Mouse (Mus musculus): ENCODE results near the gene Asic2. TPM values are rescaled to one million over a fixed set of nuclear protein-coding genes. Genes with fewer than 3 reads are reported as not detected.

Gene Asic2
- polyA plus RNA-seq, 1 experiment from 2014 or later: not detected

- H3K4me1 ChIP-seq (replicated peaks): peaks cover 14% of the 10 kb centered on the region
- ATAC-seq (replicated peaks; ENCODE audit: insufficient number of reproducible peaks, insufficient read depth, low FRiP score, low read depth): no peak
- H3K27ac ChIP-seq: no peak overlapping the region
- 77% methylated on average over 5 of the region's 5 CpGs for WGBS
- no peaks in the 10 kb centered on the region for H3K36me3 ChIP-seq
- no peak overlapping the region for H3K9ac ChIP-seq
- H3K4me3 ChIP-seq: no peak overlapping the region
- H3K9me3 ChIP-seq (replicated peaks): no peaks in the 10 kb centered on the region
- no peak overlapping the region for H3K4me2 ChIP-seq
- no peaks in the 10 kb centered on the region for H3K27me3 ChIP-seq
These were observed 370.7 kb downstream of the Asic2 start for GRCm38 (mm10) chr11:81597601-81598000.

- Histone ChIP-seq H3K4me2 (no peak overlapping the region), H3K27ac (no peak overlapping the region), H3K9me3 (replicated peaks) (no peaks in the 10 kb centered on the region), H3K36me3 (no peaks in the 10 kb centered on the region), H3K4me1 (replicated peaks) (peaks cover 14% of the 10 kb centered on the region), H3K9ac (no peak overlapping the region), H3K4me3 (no peak overlapping the region), H3K27me3 (no peaks in the 10 kb centered on the region)
- 30% methylated on average over 2 of the region's 2 CpGs for WGBS
- ATAC-seq (replicated peaks; ENCODE audit: insufficient number of reproducible peaks, insufficient read depth, low FRiP score, low read depth): peak; percentile 62; the same call in 1 of the 2 replicates
These were observed 373.0 kb downstream of the Asic2 start for GRCm38 (mm10) chr11:81595235-81595634.

GRCm38 (mm10) chr11:81592776-81593175 lies 375.5 kb downstream of the Asic2 start:
- Histone ChIP-seq H3K4me3 (no peak overlapping the region), H3K9ac (no peak overlapping the region), H3K9me3 (replicated peaks) (no peaks in the 10 kb centered on the region), H3K27ac (no peak overlapping the region), H3K4me2 (no peak overlapping the region), H3K36me3 (no peaks in the 10 kb centered on the region), H3K27me3 (no peaks in the 10 kb centered on the region), H3K4me1 (replicated peaks) (peaks cover 26% of the 10 kb centered on the region)
- no peak for ATAC-seq (replicated peaks; ENCODE audit: insufficient number of reproducible peaks, insufficient read depth, low FRiP score, low read depth)
- 66% methylated on average over 5 of the region's 5 CpGs for WGBS

GRCm38 (mm10) chr11:81590911-81591310 lies 377.3 kb downstream of the Asic2 start:
- Histone ChIP-seq H3K27me3 (no peaks in the 10 kb centered on the region), H3K4me1 (replicated peaks) (peaks cover 22% of the 10 kb centered on the region), H3K9ac (no peak overlapping the region), H3K9me3 (replicated peaks) (no peaks in the 10 kb centered on the region), H3K4me3 (no peak overlapping the region), H3K27ac (no peak overlapping the region), H3K36me3 (no peaks in the 10 kb centered on the region), H3K4me2 (no peak overlapping the region)
- ATAC-seq (replicated peaks; ENCODE audit: insufficient number of reproducible peaks, insufficient read depth, low FRiP score, low read depth): no peak
- WGBS: 68% methylated on average over 4 of the region's 4 CpGs

- H3K27ac ChIP-seq: no peak overlapping the region
These were observed 379.6 kb downstream of the Asic2 start for GRCm38 (mm10) chr11:81588630-81589029.

GRCm38 (mm10) chr11:81587942-81588341 lies 380.3 kb downstream of the Asic2 start:
- Histone ChIP-seq H3K9ac (no peak overlapping the region), H3K4me3 (peak overlapping the region; percentile 9; the same call in 1 of the 2 replicates)
- ATAC-seq (replicated peaks; ENCODE audit: insufficient number of reproducible peaks, insufficient read depth, low FRiP score, low read depth): peak; percentile 72; the same call in 1 of the 2 replicates

More at GRCm38 (mm10) chr11:81588630-81589029, 379.6 kb downstream of the Asic2 start:
- Histone ChIP-seq H3K36me3 (no peaks in the 10 kb centered on the region), H3K27me3 (no peaks in the 10 kb centered on the region), H3K4me3 (no peak overlapping the region), H3K4me1 (replicated peaks) (peaks cover 12% of the 10 kb centered on the region), H3K9ac (no peak overlapping the region), H3K9me3 (replicated peaks) (no peaks in the 10 kb centered on the region), H3K4me2 (peak overlapping the region; percentile 56; the same call in 1 of the 2 replicates)
- no peak for ATAC-seq (replicated peaks; ENCODE audit: insufficient number of reproducible peaks, insufficient read depth, low FRiP score, low read depth)
- WGBS: 9% methylated on average over 10 of the region's 10 CpGs

GRCm38 (mm10) chr11:81587114-81587513 lies 381.1 kb downstream of the Asic2 start:
- H3K4me3 ChIP-seq: no peak overlapping the region
- WGBS: 71% methylated on average over 9 of the region's 9 CpGs
- H3K4me1 ChIP-seq (replicated peaks): peaks cover 12% of the 10 kb centered on the region
- H3K27me3 ChIP-seq: no peaks in the 10 kb centered on the region
- no peak overlapping the region for H3K27ac ChIP-seq
- no peak overlapping the region for H3K4me2 ChIP-seq
- H3K36me3 ChIP-seq: no peaks in the 10 kb centered on the region
- no peak for ATAC-seq (replicated peaks; ENCODE audit: insufficient number of reproducible peaks, insufficient read depth, low FRiP score, low read depth)
- no peak overlapping the region for H3K9ac ChIP-seq
- H3K9me3 ChIP-seq (replicated peaks): no peaks in the 10 kb centered on the region

More at GRCm38 (mm10) chr11:81587942-81588341, 380.3 kb downstream of the Asic2 start:
- Histone ChIP-seq H3K9me3 (replicated peaks) (no peaks in the 10 kb centered on the region), H3K27ac (no peak overlapping the region), H3K36me3 (no peaks in the 10 kb centered on the region), H3K4me1 (replicated peaks) (peaks cover 12% of the 10 kb centered on the region), H3K4me2 (peak overlapping the region; percentile 56), H3K27me3 (no peaks in the 10 kb centered on the region)
- 36% methylated on average over 17 of the region's 17 CpGs for WGBS

- no peak overlapping the region for H3K4me2 ChIP-seq
- H3K27me3 ChIP-seq: no peaks in the 10 kb centered on the region
- no peaks in the 10 kb centered on the region for H3K9me3 ChIP-seq (replicated peaks)
- no peak for ATAC-seq (replicated peaks; ENCODE audit: insufficient number of reproducible peaks, insufficient read depth, low FRiP score, low read depth)
- no peak overlapping the region for H3K4me3 ChIP-seq
- WGBS: 87% methylated on average over 9 of the region's 9 CpGs
- no peak overlapping the region for H3K9ac ChIP-seq
- no peak overlapping the region for H3K27ac ChIP-seq
- peaks cover 12% of the 10 kb centered on the region for H3K4me1 ChIP-seq (replicated peaks)
- H3K36me3 ChIP-seq: no peaks in the 10 kb centered on the region
These were observed 383.8 kb downstream of the Asic2 start for GRCm38 (mm10) chr11:81584506-81584905.

GRCm38 (mm10) chr11:81583195-81583594 lies 385.1 kb downstream of the Asic2 start:
- no peak for ATAC-seq (replicated peaks; ENCODE audit: insufficient number of reproducible peaks, insufficient read depth, low FRiP score, low read depth)
- 64% methylated on average over 7 of the region's 7 CpGs for WGBS

GRCm38 (mm10) chr11:81582161-81582560 lies 386.1 kb downstream of the Asic2 start:
- Histone ChIP-seq H3K27ac (no peak overlapping the region), H3K4me1 (replicated peaks) (no peaks in the 10 kb centered on the region), H3K4me2 (no peak overlapping the region), H3K27me3 (no peaks in the 10 kb centered on the region), H3K4me3 (no peak overlapping the region), H3K36me3 (no peaks in the 10 kb centered on the region), H3K9me3 (replicated peaks) (no peaks in the 10 kb centered on the region), H3K9ac (no peak overlapping the region)
- no peak for ATAC-seq (replicated peaks; ENCODE audit: insufficient number of reproducible peaks, insufficient read depth, low FRiP score, low read depth)
- WGBS: 32% methylated on average over 5 of the region's 5 CpGs

More at GRCm38 (mm10) chr11:81583195-81583594, 385.1 kb downstream of the Asic2 start:
- Histone ChIP-seq H3K27me3 (no peaks in the 10 kb centered on the region), H3K4me2 (no peak overlapping the region), H3K4me1 (replicated peaks) (peaks cover 4% of the 10 kb centered on the region), H3K27ac (no peak overlapping the region), H3K9me3 (replicated peaks) (no peaks in the 10 kb centered on the region), H3K9ac (no peak overlapping the region), H3K4me3 (no peak overlapping the region), H3K36me3 (no peaks in the 10 kb centered on the region)

GRCm38 (mm10) chr11:81579753-81580152 lies 388.5 kb downstream of the Asic2 start:
- H3K27me3 ChIP-seq: no peaks in the 10 kb centered on the region
- no peaks in the 10 kb centered on the region for H3K4me1 ChIP-seq (replicated peaks)
- WGBS: 34% methylated on average over 6 of the region's 6 CpGs
- H3K36me3 ChIP-seq: no peaks in the 10 kb centered on the region
- no peak overlapping the region for H3K4me3 ChIP-seq
- no peak overlapping the region for H3K4me2 ChIP-seq
- no peaks in the 10 kb centered on the region for H3K9me3 ChIP-seq (replicated peaks)
- H3K9ac ChIP-seq: no peak overlapping the region
- ATAC-seq (replicated peaks; ENCODE audit: insufficient number of reproducible peaks, insufficient read depth, low FRiP score, low read depth): no peak
- no peak overlapping the region for H3K27ac ChIP-seq

GRCm38 (mm10) chr11:81570406-81570805 lies 397.9 kb downstream of the Asic2 start:
- H3K4me2 ChIP-seq: no peak overlapping the region
- no peak for ATAC-seq (replicated peaks; ENCODE audit: insufficient number of reproducible peaks, insufficient read depth, low FRiP score, low read depth)
- no peaks in the 10 kb centered on the region for H3K4me1 ChIP-seq (replicated peaks)
- H3K9ac ChIP-seq: no peak overlapping the region
- 61% methylated on average over 3 of the region's 3 CpGs for WGBS
- no peaks in the 10 kb centered on the region for H3K27me3 ChIP-seq
- no peaks in the 10 kb centered on the region for H3K36me3 ChIP-seq
- H3K27ac ChIP-seq: no peak overlapping the region
- H3K9me3 ChIP-seq (replicated peaks): no peaks in the 10 kb centered on the region
- no peak overlapping the region for H3K4me3 ChIP-seq

All from heart, embryonic 15.5 days (tissue).